In genomic region chr13:117472726-117473125, GRCm38 (mm10) we compare ENCODE assay signal across 13 mouse cellular contexts.
"Had no signal": no experiment of that assay in that cellular context is flagged by ENCODE, and none has a peak within 500 bp of the region (broad histone marks: within the 10 kb centered on the region; RNA-seq: fewer than 3 reads in every experiment).

No protein-coding gene starts in this region.

- DNase-seq: cerebellum, adult 9-10 months; cerebellum, adult 9-11 months; cerebellum, postnatal 36 days; embryo, embryonic 11 days; forebrain, postnatal 0 days; gastrocnemius, adult 2 months; gastrocnemius, postnatal 10 days; gastrocnemius, postnatal 14 days; gastrocnemius, postnatal 25 days; gastrocnemius, postnatal 36 days; heart, adult 11 months; heart, adult 18-20 months; heart, adult 2 months had no signal
